Mouse (Mus musculus): Measurements from ENCODE around the gene Arpp21. TPM values are rescaled to one million over a fixed set of nuclear protein-coding genes. Genes with fewer than 3 reads are reported as not detected.

Arpp21 gene
- polyA plus RNA-seq, 1 experiment, result 36.1 TPM

DNA sequence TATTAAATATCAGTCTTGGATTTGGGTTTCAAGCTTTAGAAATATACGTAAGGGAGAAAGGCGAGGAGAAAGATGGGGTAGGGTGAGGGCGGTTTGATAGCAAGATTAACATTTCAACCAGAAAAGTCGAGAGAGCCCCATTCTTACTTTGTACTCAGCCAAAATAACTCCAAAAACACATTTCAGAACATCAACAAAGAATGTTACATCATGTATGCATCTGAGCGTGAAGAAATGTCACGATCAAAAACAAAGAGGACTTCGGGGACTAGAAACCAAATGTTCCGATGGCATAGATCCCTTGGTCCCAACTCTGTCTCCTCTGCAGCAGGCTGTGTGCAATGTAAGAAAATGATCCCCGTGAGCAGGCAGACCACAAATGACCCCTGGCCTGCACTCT lies 2.4 kb upstream of the Arpp21 start:
- H3K79me2 ChIP-seq (ENCODE audit: control insufficient read depth, insufficient read depth), result no peaks in the 10 kb centered on the region
- no peak overlapping the region for H3ac ChIP-seq (ENCODE audit: control insufficient read depth, insufficient read length)
- H3K4me2 ChIP-seq (ENCODE audit: low read depth), result no peak overlapping the region
- no peaks in the 10 kb centered on the region for H3K36me3 ChIP-seq (ENCODE audit: control insufficient read depth, insufficient read depth)
- TF ChIP-seq POLR2A (IDR thresholded peaks at IDR 0.05; ENCODE audit: insufficient read length, low read depth) (no peak), MYOG (IDR thresholded peaks at IDR 0.05; ENCODE audit: control insufficient read depth in 1 of 3, insufficient read depth in 1 of 3, insufficient read length in 2 of 3, low read depth in 2 of 3) (no peak), USF1 (IDR thresholded peaks at IDR 0.05; ENCODE audit: low read depth) (no peak), TCF12 (IDR thresholded peaks at IDR 0.05; ENCODE audit: insufficient read depth, poor library complexity, severe bottlenecking) (no peak)
- no peak overlapping the region for H3K4me3 ChIP-seq
- H3K27me3 ChIP-seq (ENCODE audit: control insufficient read depth, insufficient read depth, insufficient read length), result peaks cover 9% of the 10 kb centered on the region

DNA sequence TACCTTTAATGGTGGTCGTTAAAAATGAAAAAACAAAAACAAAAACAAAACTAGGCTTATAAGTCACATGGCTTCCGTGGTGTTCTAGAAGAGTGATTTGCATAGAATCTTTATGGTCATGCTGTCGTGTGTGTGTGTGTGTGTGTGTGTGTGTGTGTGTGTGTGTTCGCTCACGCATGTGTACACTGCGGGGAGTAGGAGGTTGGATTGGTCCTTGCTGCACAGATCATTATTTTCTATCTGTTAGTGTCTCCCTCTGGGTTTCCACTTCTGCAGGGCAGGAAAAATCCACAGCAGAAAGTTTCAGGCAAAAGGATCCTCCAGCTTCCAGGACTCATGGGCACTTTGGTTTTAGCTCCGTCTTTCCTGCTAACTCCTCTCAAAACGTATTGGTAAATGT lies 813 bp upstream of the Arpp21 start:
- Histone ChIP-seq H3K4me2 (ENCODE audit: low read depth) (no peak overlapping the region), H3ac (ENCODE audit: control insufficient read depth, insufficient read length) (no peak overlapping the region), H3K27me3 (ENCODE audit: control insufficient read depth, insufficient read depth, insufficient read length) (peaks cover 9% of the 10 kb centered on the region), H3K4me3 (no peak overlapping the region), H3K36me3 (ENCODE audit: control insufficient read depth, insufficient read depth) (no peaks in the 10 kb centered on the region), H3K79me2 (ENCODE audit: control insufficient read depth, insufficient read depth) (no peaks in the 10 kb centered on the region)
- TF ChIP-seq TCF12 (IDR thresholded peaks at IDR 0.05; ENCODE audit: insufficient read depth, poor library complexity, severe bottlenecking) (no peak), MYOD1 (IDR thresholded peaks at IDR 0.05; ENCODE audit: control insufficient read depth in 1 of 3, insufficient read length in 2 of 3, low read depth in 2 of 3) (no peak), USF1 (IDR thresholded peaks at IDR 0.05; ENCODE audit: low read depth) (no peak), POLR2AphosphoS2 (IDR thresholded peaks at IDR 0.05; ENCODE audit: insufficient read length, low read depth) (no peak), MYOG (IDR thresholded peaks at IDR 0.05; ENCODE audit: control insufficient read depth in 1 of 3, insufficient read depth in 1 of 3, insufficient read length in 2 of 3, low read depth in 2 of 3) (no peak), TCF3 (IDR thresholded peaks at IDR 0.05; ENCODE audit: insufficient read length, low read depth) (no peak), POLR2A (IDR thresholded peaks at IDR 0.05; ENCODE audit: insufficient read length, low read depth) (no peak), E2F4 (IDR thresholded peaks at IDR 0.05; ENCODE audit: insufficient read depth) (no peak), REST (IDR thresholded peaks at IDR 0.05; ENCODE audit: insufficient read depth, insufficient read length) (no peak), MAX (IDR thresholded peaks at IDR 0.05; ENCODE audit: low read depth) (no peak), SRF (IDR thresholded peaks at IDR 0.05; ENCODE audit: control insufficient read depth, insufficient read length, low read depth) (no peak), CEBPB (IDR thresholded peaks at IDR 0.05; ENCODE audit: insufficient read depth, poor library complexity, severe bottlenecking) (no peak)

DNA sequence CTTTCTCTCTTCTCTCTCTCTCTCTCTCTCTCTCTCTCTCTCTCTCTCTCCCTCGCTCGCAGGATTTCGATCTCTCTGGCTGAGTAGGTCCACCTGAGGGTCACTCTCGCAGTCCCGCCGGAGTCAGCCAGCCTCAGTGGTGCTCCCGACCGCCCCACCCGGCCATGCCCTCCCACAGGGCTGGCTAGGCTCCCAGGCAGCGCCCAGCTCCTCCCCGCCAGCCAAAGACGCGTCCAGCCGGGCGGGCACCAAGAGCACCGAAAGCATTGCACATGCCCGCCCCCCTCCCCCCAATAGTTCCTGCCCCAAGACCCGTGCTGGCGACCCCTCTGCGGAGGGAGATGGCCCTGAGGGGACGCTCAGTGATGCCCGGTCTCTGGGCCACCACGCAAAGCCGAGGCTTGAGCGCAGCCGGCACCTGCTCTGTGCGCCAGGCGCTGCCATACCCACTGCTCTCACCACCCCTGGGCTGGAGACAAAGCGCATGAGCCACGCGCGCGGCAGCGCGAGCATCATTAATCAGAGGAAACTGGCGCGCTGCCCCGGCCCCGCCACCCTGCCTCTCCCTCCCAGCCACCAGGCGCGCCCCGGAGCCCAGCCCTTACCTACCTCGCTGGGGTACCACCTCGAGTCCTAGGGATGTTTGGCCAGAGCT lies 570 bp downstream of the Arpp21 start:
- Histone ChIP-seq H3K27me3 (ENCODE audit: control insufficient read depth, insufficient read depth, insufficient read length) (peaks cover 9% of the 10 kb centered on the region), H3K36me3 (ENCODE audit: control insufficient read depth, insufficient read depth) (no peaks in the 10 kb centered on the region), H3ac (ENCODE audit: control insufficient read depth, insufficient read length) (peak overlapping the region; percentile 34), H3K4me2 (ENCODE audit: low read depth) (peak overlapping the region; percentile 66), H3K79me2 (ENCODE audit: control insufficient read depth, insufficient read depth) (no peaks in the 10 kb centered on the region), H3K4me3 (peak overlapping the region; percentile 17)
- TF ChIP-seq USF1 (IDR thresholded peaks at IDR 0.05; ENCODE audit: low read depth) (no peak), MYOD1 (IDR thresholded peaks at IDR 0.05; ENCODE audit: control insufficient read depth in 1 of 3, insufficient read length in 2 of 3, low read depth in 2 of 3) (peak in 1 of 3 experiments; percentile 37), SRF (IDR thresholded peaks at IDR 0.05; ENCODE audit: control insufficient read depth, insufficient read length, low read depth) (no peak), TCF12 (IDR thresholded peaks at IDR 0.05; ENCODE audit: insufficient read depth, poor library complexity, severe bottlenecking) (no peak), MYOG (IDR thresholded peaks at IDR 0.05; ENCODE audit: control insufficient read depth in 1 of 3, insufficient read depth in 1 of 3, insufficient read length in 2 of 3, low read depth in 2 of 3) (peak in 1 of 3 experiments; percentile 37), CEBPB (IDR thresholded peaks at IDR 0.05; ENCODE audit: insufficient read depth, poor library complexity, severe bottlenecking) (no peak)

DNA sequence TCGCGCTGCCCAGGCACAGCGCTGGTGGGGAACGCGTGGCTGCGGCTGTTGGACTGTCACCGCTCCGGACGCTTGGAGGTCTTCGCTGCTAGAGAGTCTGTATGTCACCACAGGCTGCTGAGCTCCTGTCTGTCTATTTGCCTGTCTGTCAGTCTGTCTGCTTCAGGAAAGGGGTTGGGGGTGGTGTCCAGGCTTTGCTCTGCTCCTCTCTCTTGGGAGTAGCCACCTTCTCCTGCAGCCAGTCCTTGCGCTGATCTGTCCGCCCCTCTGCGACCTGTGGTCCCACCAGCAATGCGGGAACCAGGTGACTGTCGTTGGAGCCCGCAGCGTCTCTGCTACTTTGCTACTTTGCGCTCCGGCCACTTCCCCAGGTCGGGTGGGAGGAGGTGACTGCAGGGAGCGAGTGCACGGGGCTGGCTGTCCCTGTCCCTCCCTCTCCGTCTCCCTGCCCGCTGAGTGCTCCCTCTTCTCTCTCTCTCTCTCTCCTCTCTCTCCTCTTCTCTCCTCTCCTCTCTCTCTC lies 1.2 kb downstream of the Arpp21 start:
- Histone ChIP-seq H3K79me2 (ENCODE audit: control insufficient read depth, insufficient read depth) (no peaks in the 10 kb centered on the region), H3K36me3 (ENCODE audit: control insufficient read depth, insufficient read depth) (no peaks in the 10 kb centered on the region), H3K4me3 (peak overlapping the region; percentile 17), H3ac (ENCODE audit: control insufficient read depth, insufficient read length) (peak overlapping the region; percentile 34), H3K4me2 (ENCODE audit: low read depth) (peak overlapping the region; percentile 66), H3K27me3 (ENCODE audit: control insufficient read depth, insufficient read depth, insufficient read length) (peaks cover 9% of the 10 kb centered on the region)
- TF ChIP-seq TCF12 (IDR thresholded peaks at IDR 0.05; ENCODE audit: insufficient read depth, poor library complexity, severe bottlenecking) (no peak), POLR2A (IDR thresholded peaks at IDR 0.05; ENCODE audit: insufficient read length, low read depth) (peak; percentile 24), POLR2AphosphoS2 (IDR thresholded peaks at IDR 0.05; ENCODE audit: insufficient read length, low read depth) (no peak)

DNA sequence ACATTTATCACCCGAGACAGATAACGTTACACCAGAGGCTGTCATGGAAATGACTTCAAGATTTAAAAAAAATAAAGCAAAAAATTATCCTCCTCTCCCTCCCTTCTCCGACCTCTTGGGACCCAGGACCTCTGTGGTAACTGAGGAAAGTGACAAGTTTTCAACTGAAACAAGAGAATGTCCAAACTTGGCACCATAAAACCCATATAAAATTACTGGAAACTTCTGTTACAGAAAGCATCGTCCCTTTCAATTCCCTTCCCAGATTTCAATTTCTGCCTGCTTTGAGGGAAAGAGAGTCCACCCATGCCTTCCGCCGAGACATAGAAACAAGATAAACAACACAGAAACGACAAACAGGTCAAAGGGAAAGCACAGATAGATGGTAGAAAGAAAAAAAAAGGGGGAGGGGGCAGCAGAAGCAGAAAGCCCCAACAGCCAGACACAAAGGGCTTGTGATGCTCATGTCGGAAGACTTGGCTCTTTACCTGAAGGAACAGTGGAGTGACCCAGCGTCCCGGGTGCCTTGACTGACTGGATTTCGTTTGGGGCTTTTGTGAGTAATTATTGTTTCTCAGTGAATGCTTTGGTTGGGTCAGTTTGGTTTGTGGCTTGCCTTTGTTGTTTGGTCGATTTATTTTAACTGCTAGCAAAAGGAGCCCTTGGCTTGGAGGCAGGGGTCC lies 1.8 kb downstream of the Arpp21 start:
- H3ac ChIP-seq (ENCODE audit: control insufficient read depth, insufficient read length), result peak overlapping the region; percentile 34
- no peaks in the 10 kb centered on the region for H3K36me3 ChIP-seq (ENCODE audit: control insufficient read depth, insufficient read depth)
- no peaks in the 10 kb centered on the region for H3K79me2 ChIP-seq (ENCODE audit: control insufficient read depth, insufficient read depth)
- no peak for TF ChIP-seq POLR2A (IDR thresholded peaks at IDR 0.05; ENCODE audit: insufficient read length, low read depth)
- TF ChIP-seq MAX (IDR thresholded peaks at IDR 0.05; ENCODE audit: low read depth), result no peak
- TF ChIP-seq USF1 (IDR thresholded peaks at IDR 0.05; ENCODE audit: low read depth), result no peak
- no peak for TF ChIP-seq MYOG (IDR thresholded peaks at IDR 0.05; ENCODE audit: control insufficient read depth in 1 of 3, insufficient read depth in 1 of 3, insufficient read length in 2 of 3, low read depth in 2 of 3)
- TF ChIP-seq REST (IDR thresholded peaks at IDR 0.05; ENCODE audit: insufficient read depth, insufficient read length), result no peak
- no peak for TF ChIP-seq MYOD1 (IDR thresholded peaks at IDR 0.05; ENCODE audit: control insufficient read depth in 1 of 3, insufficient read length in 2 of 3, low read depth in 2 of 3)
- TF ChIP-seq TCF3 (IDR thresholded peaks at IDR 0.05; ENCODE audit: insufficient read length, low read depth), result no peak
- TF ChIP-seq SRF (IDR thresholded peaks at IDR 0.05; ENCODE audit: control insufficient read depth, insufficient read length, low read depth), result no peak
- no peak for TF ChIP-seq TCF12 (IDR thresholded peaks at IDR 0.05; ENCODE audit: insufficient read depth, poor library complexity, severe bottlenecking)
- peaks cover 9% of the 10 kb centered on the region for H3K27me3 ChIP-seq (ENCODE audit: control insufficient read depth, insufficient read depth, insufficient read length)
- H3K4me2 ChIP-seq (ENCODE audit: low read depth), result peak overlapping the region; percentile 66
- peak overlapping the region; percentile 17 for H3K4me3 ChIP-seq
